Mouse (Mus musculus) retina, postnatal 7 days (tissue): ENCODE results near the gene Oxsm.

Experiments
- DNase-seq: peaks from one replicate; pipeline ENCODE4 v3.0.0-alpha.2; 2012; ENCODE audit warnings: low read depth, low spot score

Oxsm gene

GRCm38 (mm10) chr14:16249171-16249874, at the start of gene Oxsm, which contains the start of gene Ngly1:
TSS of gene Oxsm (minus strand) at chr14:16249808.
TSS of gene Ngly1 (plus strand) at chr14:16249280.
- peak; percentile 70 for DNase-seq

GRCm38 (mm10) chr14:16296816-16297468, 47.3 kb upstream of the Oxsm start:
- DNase-seq = no peak

- no peak for DNase-seq
Measured at GRCm38 (mm10) chr14:16293921-16294320, 44.3 kb upstream of the Oxsm start.

- no peak for DNase-seq
Measured at GRCm38 (mm10) chr14:16293015-16293414, 43.4 kb upstream of the Oxsm start.

GRCm38 (mm10) chr14:16292371-16292770, 42.8 kb upstream of the Oxsm start:
- DNase-seq = no peak

- DNase-seq = no peak
Measured at GRCm38 (mm10) chr14:16283966-16284365, 34.4 kb upstream of the Oxsm start.

- DNase-seq = no peak
Measured at GRCm38 (mm10) chr14:16279196-16279595, 29.6 kb upstream of the Oxsm start.

- DNase-seq = no peak
Measured at GRCm38 (mm10) chr14:16273677-16274076, 24.1 kb upstream of the Oxsm start.

GRCm38 (mm10) chr14:16269776-16270175, 20.2 kb upstream of the Oxsm start:
- DNase-seq = no peak

GRCm38 (mm10) chr14:16267028-16267427, 17.4 kb upstream of the Oxsm start:
- no peak for DNase-seq

GRCm38 (mm10) chr14:16261869-16262268, 12.3 kb upstream of the Oxsm start:
- DNase-seq = no peak

GRCm38 (mm10) chr14:16260541-16260940, 10.9 kb upstream of the Oxsm start:
- no peak for DNase-seq

GRCm38 (mm10) chr14:16256209-16256608, 6.6 kb upstream of the Oxsm start:
- no peak for DNase-seq

- no peak for DNase-seq
Measured at GRCm38 (mm10) chr14:16255745-16256144, 6.1 kb upstream of the Oxsm start.

GRCm38 (mm10) chr14:16250099-16250498, 491 bp upstream of the Oxsm start:
- DNase-seq = no peak

GRCm38 (mm10) chr14:16248603-16249157, 928 bp downstream of the Oxsm start:
- DNase-seq = no peak

GRCm38 (mm10) chr14:16248135-16248534, 1.5 kb downstream of the Oxsm start:
- DNase-seq = no peak

- DNase-seq = no peak
Measured at GRCm38 (mm10) chr14:16246340-16246912, 3.2 kb downstream of the Oxsm start.

- DNase-seq = no peak
Measured at GRCm38 (mm10) chr14:16245127-16245526, 4.5 kb downstream of the Oxsm start.

- no peak for DNase-seq
Measured at GRCm38 (mm10) chr14:16244370-16244769, 5.2 kb downstream of the Oxsm start.

GRCm38 (mm10) chr14:16243603-16244209, 5.9 kb downstream of the Oxsm start:
- no peak for DNase-seq

GRCm38 (mm10) chr14:16242947-16243602, 6.5 kb downstream of the Oxsm start:
- DNase-seq = peak; percentile 67
